ENCODE assay signal across 8 mouse cellular contexts in the genomic region with DNA sequence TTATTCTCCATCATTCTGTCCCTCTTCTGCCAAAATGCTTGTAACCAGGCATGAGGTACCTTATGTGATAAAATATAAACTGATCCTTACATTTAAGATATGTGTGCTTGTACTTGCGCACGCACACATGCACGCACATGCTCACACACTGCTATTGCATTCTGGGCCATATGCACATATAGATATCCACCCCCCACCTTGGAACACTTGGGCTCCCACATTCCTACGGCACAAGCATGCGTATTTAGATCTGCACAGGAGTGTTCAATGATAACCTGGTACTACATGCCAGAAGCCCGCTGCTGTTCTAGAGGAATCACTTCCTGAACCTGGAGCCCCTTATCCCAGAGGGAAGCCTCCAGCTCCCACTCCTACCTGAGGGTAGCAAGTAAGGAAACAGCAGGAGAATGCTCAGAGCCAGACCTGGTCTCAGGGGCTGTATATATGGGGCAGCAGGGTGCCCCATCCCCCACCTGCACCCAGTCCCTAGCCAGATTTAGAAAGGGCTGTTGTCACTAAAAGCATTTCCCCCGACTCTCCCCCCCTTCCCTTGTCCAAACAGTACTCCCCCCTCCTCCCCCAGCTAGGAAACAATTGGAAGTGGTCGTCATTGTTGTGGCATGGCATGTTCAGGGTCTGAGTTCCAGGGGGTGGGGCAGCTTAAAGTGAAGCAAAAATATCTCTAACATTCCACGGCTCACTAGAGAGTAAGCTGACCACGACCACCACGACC. TPM values are rescaled to one million over a fixed set of nuclear protein-coding genes. Genes with fewer than 3 reads are reported as not detected.
DNase-seq lines count a peak whose midpoint lies in the region; ATAC-seq and TF ChIP-seq lines count a peak whose summit lies in the region.
"Had no signal": no experiment of that assay in that cellular context is flagged by ENCODE, and none has a peak within 500 bp of the region (broad histone marks: within the 10 kb centered on the region; RNA-seq: fewer than 3 reads in every experiment).

A gene (minus strand): TSS at position 491 of the 733 bp plus-strand sequence.

- H3K4me3 ChIP-seq in cortical plate, adult 2 months (ENCODE audit: insufficient read depth, low read length) = no peak within 1 kb of the TSS
- H3K4me3 ChIP-seq in embryonic facial prominence, embryonic 14.5 days (ENCODE audit: low read depth, low read length) = no peak within 1 kb of the TSS
- peak within 1 kb of the TSS; percentile 64 for H3K4me3 ChIP-seq in heart, embryonic 13.5 days
- no peak within 1 kb of the TSS for H3K4me3 ChIP-seq in limb, embryonic 14.5 days (replicated peaks; ENCODE audit: low read length)

- H3K4me2 ChIP-seq in embryonic facial prominence, embryonic 14.5 days (ENCODE audit: low read depth, low read length) = no peak within 1 kb of the TSS
- peak within 1 kb of the TSS; percentile 66 for H3K4me2 ChIP-seq in heart, embryonic 13.5 days
- H3K4me2 ChIP-seq in limb, embryonic 14.5 days (replicated peaks; ENCODE audit: low read depth, low read length, severe bottlenecking) = no peak within 1 kb of the TSS

- no peak for TF ChIP-seq CTCF in cortical plate, adult 2 months (IDR thresholded peaks at IDR 0.05; ENCODE audit: extremely low read depth, insufficient read depth, low read length)

- peak within 1 kb of the TSS; percentile 49 for H3K27ac ChIP-seq in cortical plate, adult 2 months (ENCODE audit: insufficient read depth, low read length)
- H3K27ac ChIP-seq in embryonic facial prominence, embryonic 14.5 days (replicated peaks; ENCODE audit: low read depth, low read length) = peak within 1 kb of the TSS; percentile 63
- H3K27ac ChIP-seq in heart, embryonic 13.5 days (replicated peaks) = peak within 1 kb of the TSS; percentile 98
- no peak within 1 kb of the TSS; the same call in 1 of the 2 replicates for H3K27ac ChIP-seq in limb, embryonic 14.5 days (replicated peaks; ENCODE audit: low read depth, low read length)

- H3K9me3 ChIP-seq in embryonic facial prominence, embryonic 14.5 days (ENCODE audit: control insufficient read depth, low read length) = no peaks in the 10 kb centered on the region
- no peaks in the 10 kb centered on the region for H3K9me3 ChIP-seq in heart, embryonic 13.5 days
- no peaks in the 10 kb centered on the region for H3K9me3 ChIP-seq in limb, embryonic 14.5 days (ENCODE audit: control insufficient read depth, low read length)

- ATAC-seq in embryonic facial prominence, embryonic 14.5 days (ENCODE audit: low read depth) = no peak
- ATAC-seq in heart, embryonic 13.5 days (ENCODE audit: extremely low read depth, insufficient number of reproducible peaks, low FRiP score, low TSS enrichment) = peak; percentile 27; the same call in 1 of the 2 replicates
- ATAC-seq in limb, embryonic 14.5 days (ENCODE audit: low FRiP score, low read depth) = 0 out of 2 replicates have a peak, but pooled peaks have one; percentile 29
- ATAC-seq in megakaryocyte, adult 5-6 weeks (ENCODE audit: poor library complexity, severe bottlenecking) = no peak

- DNase-seq in embryonic facial prominence, embryonic 14.5 days (ENCODE audit: low spot score) = no peak
- DNase-seq in limb, embryonic 14.5 days (ENCODE audit: low spot score) = no peak
- DNase-seq in spleen, postnatal 10 days (ENCODE audit: low spot score in 2 of 2) = no peak
- DNase-seq in urinary bladder, postnatal 10 days (ENCODE audit: low spot score) = no peak

- WGBS in embryonic facial prominence, embryonic 14.5 days = 45% methylated on average over 11 of the region's 11 CpGs
- 27% methylated on average over 11 of the region's 11 CpGs for WGBS in heart, embryonic 13.5 days
- WGBS in limb, embryonic 14.5 days = 60% methylated on average over 11 of the region's 11 CpGs

- no peak within 1 kb of the TSS for H3K9ac ChIP-seq in embryonic facial prominence, embryonic 14.5 days (ENCODE audit: low read depth, low read length)
- peak within 1 kb of the TSS; percentile 96 for H3K9ac ChIP-seq in heart, embryonic 13.5 days
- no peak within 1 kb of the TSS for H3K9ac ChIP-seq in limb, embryonic 14.5 days (ENCODE audit: low read depth, low read length, severe bottlenecking)

- no peak for TF ChIP-seq POLR2A in cortical plate, adult 2 months (IDR thresholded peaks at IDR 0.05; ENCODE audit: extremely low read depth, insufficient read depth, low read length)
- no peak for TF ChIP-seq POLR2A in limb, embryonic 14.5 days (IDR thresholded peaks at IDR 0.05; ENCODE audit: borderline replicate concordance, extremely low read depth, insufficient read depth, insufficient read length)

- H3K27me3 ChIP-seq in embryonic facial prominence, embryonic 14.5 days (replicated peaks; ENCODE audit: control insufficient read depth, insufficient read depth, low read length) = no peaks in the 10 kb centered on the region
- H3K27me3 ChIP-seq in heart, embryonic 13.5 days (replicated peaks) = peaks cover 51% of the 10 kb centered on the region
- H3K27me3 ChIP-seq in limb, embryonic 14.5 days (ENCODE audit: control insufficient read depth, insufficient read depth, low read length) = no peaks in the 10 kb centered on the region

- H3K36me3 ChIP-seq in embryonic facial prominence, embryonic 14.5 days (ENCODE audit: control insufficient read depth, insufficient read depth, low read length) = no peaks in the 10 kb centered on the region
- H3K36me3 ChIP-seq in heart, embryonic 13.5 days = peaks cover 32% of the 10 kb centered on the region
- no peaks in the 10 kb centered on the region for H3K36me3 ChIP-seq in limb, embryonic 14.5 days (ENCODE audit: control insufficient read depth, insufficient read depth, low read length)

- peaks cover 5% of the 10 kb centered on the region for H3K4me1 ChIP-seq in cortical plate, adult 2 months (ENCODE audit: control insufficient read depth, insufficient read depth, low read length)
- H3K4me1 ChIP-seq in embryonic facial prominence, embryonic 14.5 days (ENCODE audit: control insufficient read depth, insufficient read depth, low read length) = peaks cover 6% of the 10 kb centered on the region; the same call in 1 of the 2 replicates
- peaks cover 52% of the 10 kb centered on the region for H3K4me1 ChIP-seq in heart, embryonic 13.5 days
- H3K4me1 ChIP-seq in limb, embryonic 14.5 days (ENCODE audit: control insufficient read depth, insufficient read depth, low read length) = no peaks in the 10 kb centered on the region

RNA-seq across cellular contexts. Expression of the gene that starts here (rescaled TPM):
- 29.0 and 34.8 TPM in 2 replicates for polyA plus RNA-seq in cortical plate, adult 2 months (2012; rRNA removed)
- polyA plus RNA-seq in embryonic facial prominence, embryonic 14.5 days (2014; fragmentation: Nextera tagmentation; extraction: Ambion mirVana) = 92.5 and 103 TPM in 2 replicates
- polyA plus RNA-seq in heart, embryonic 13.5 days (2015; fragmentation: Nextera tagmentation; extraction: Ambion mirVana) = 3,662 and 3,747 TPM in 2 replicates
- polyA plus RNA-seq in limb, embryonic 14.5 days (2012; rRNA removed) = 29.5 and 59.8 TPM in 2 replicates
- 40.0 and 55.3 TPM in 2 replicates for polyA plus RNA-seq in limb, embryonic 14.5 days (2014; fragmentation: Nextera tagmentation; extraction: Ambion mirVana)
- not detected in 2 replicates for total RNA-seq in megakaryocyte, adult 5-6 weeks (2015)
- total RNA-seq in megakaryocyte, adult 5-6 weeks (2017) = not detected in 2 replicates
- total RNA-seq: megakaryocyte progenitor cell, adult 5-6 weeks had no signal

Comparison
In these comparisons a context has a peak if more than half of its experiments do, and no peak if none do; other contexts are left out.
1. RNA of the gene that starts here (polyA plus RNA-seq): 3,662 to 3,747 TPM in heart, embryonic 13.5 days; 92.5 to 103 TPM in embryonic facial prominence, embryonic 14.5 days, 29.5 to 59.8 TPM in limb, embryonic 14.5 days and 29.0 to 34.8 TPM in cortical plate, adult 2 months; every median in the first group is over 10 times any median in the second.
2. ATAC-seq: peak in heart, embryonic 13.5 days (single experiment) and limb, embryonic 14.5 days (single experiment); none in embryonic facial prominence, embryonic 14.5 days (single experiment) and megakaryocyte, adult 5-6 weeks (single experiment).